Mouse (Mus musculus) kidney, postnatal 36 days (tissue): ENCODE measurements around the gene Prph2.

Experiments used
- DNase-seq, 2 experiments: peaks; one replicate each; pipeline ENCODE4 v3.0.0; 2021 to 2022; ENCODE audit warnings: mixed read lengths in 2 of 2

Prph2 gene

DNA sequence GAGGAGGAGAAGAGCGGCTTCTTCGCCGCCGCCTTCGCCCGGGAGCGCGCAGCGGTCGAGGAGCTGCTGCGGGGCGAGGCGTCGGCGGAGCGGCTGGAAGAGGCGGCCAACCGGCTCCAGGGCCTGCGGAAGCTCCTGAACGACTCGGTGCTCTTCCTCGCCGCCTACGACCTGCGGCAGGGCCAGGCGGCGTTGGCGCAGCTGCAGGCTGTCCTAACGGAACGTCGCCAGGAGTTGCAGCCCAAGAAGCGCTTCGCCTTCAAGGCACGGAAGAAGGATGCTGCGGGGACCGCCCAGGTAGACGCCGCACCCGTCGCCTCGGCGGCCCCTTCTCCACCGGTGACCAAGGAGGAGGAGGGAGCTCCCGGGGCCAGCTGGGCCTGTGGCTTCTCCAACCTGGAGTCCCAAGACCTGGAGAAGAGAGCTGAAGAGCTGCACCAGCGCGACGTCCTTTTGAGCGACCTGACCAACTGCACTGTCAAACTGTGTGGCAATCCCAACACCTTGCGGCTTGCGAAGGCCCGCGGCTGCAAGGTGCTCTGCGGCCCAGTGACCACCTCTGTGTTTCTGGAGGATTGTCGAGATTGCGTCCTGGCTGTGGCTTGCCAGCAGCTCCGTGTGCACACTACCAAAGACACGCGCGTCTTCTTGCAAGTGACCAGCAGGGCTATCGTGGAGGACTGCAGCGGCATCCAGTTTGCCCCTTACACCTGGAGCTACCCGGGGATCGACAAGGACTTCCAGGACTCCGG, 19.2 kb upstream of the Prph2 start:
- peak; percentile 32 to 64 for DNase-seq

DNA sequence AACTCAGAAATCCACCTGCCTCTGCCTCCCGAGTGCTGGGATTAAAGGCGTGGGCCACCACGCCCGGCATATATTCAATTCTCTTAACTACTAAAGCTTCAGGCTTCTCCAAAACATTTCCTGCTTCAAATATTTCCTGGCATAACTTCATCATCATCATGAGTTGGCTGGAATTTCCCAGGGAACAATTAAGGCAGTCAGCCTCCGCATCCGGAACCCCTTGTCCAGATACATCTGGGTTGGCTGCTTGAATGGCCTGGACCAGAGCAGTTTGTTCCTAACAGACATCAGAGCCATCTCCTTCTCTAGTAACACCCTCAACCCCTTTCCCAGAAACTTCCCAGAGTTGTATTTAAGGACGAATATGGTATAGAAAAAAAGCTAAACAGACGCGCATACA, 14.8 kb upstream of the Prph2 start:
- DNase-seq, result peak in 1 of 2 experiments; percentile 65

DNA sequence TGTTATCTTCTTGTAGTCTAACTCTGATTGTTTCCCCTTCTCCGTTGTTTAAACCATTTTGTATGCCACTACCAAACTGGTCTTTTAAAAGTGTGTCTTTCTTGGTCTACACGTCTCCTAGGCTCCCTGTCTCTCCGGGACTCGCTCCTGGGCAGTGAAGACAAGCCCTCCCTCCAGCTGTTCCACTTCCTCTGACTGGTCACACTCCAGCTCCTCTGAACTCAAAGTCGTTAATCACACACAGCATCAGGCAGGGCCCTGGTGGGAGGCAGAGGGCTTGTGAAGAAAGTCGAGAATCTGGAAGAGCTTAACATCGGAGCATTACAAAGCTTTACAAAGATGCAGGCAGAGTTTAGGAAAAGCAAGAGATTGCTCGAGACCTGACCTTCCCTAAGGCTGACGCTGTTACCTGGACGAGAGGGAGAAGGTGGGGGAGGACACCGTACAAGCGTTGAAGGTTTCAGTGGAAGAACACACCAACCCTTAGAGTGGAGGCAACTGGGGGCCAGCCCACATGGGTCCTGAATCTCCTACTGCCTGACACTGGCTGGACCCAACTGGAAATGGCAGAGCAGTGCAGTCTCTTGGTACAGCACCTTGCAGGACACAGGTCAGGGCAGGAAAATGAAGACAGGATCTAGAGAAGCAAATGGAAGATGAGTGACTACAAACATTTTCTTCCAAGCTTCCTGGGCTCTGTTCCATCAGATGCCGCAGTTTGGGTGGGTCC, 12.9 kb upstream of the Prph2 start:
- DNase-seq, result peak; percentile 43 to 62

DNA sequence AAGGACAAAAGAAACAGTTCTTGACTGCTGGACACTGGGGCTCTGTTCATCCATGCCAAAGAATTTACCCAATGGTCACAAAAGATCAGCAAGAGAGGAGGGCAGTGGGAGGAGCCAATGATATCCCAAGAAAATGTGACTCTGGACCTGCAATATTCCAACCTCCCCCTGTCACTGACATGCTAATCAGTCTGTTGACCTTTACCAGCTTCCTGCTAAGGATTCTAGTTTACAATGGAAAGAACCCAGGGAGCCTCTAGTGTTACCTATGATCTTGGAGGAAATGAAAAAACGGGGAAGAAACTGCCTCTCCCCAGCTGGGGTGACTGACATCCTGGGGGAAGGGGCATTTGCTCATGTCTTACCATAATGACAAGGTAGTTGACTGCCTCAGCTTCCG, 9.3 kb upstream of the Prph2 start:
- no peak for DNase-seq

- peak; percentile 81 to 89 for DNase-seq
Observed at GRCm38 (mm10) chr17:46903876-46904490, 6.3 kb upstream of the Prph2 start.

DNA sequence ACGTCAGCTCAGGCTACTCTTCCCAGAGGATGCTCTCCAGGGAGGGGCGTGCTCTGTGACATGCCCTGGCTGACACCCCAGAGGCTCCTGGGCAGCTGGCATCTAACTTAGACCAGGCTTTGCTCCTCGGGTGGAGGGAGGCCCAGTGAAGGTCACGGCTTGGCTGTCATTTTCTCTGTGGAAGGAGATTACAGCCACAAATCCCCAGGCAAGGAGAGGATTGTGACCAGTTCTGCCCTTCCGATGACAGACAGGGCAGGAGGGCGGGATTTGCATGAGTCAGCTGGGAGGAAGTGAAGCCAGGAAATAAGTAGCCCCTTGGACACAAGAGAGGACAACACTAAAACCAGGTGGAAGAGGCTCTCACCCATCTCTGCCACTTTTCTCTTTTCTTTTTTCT, 2.1 kb downstream of the Prph2 start:
- peak in 1 of 2 experiments; percentile 28 for DNase-seq

DNA sequence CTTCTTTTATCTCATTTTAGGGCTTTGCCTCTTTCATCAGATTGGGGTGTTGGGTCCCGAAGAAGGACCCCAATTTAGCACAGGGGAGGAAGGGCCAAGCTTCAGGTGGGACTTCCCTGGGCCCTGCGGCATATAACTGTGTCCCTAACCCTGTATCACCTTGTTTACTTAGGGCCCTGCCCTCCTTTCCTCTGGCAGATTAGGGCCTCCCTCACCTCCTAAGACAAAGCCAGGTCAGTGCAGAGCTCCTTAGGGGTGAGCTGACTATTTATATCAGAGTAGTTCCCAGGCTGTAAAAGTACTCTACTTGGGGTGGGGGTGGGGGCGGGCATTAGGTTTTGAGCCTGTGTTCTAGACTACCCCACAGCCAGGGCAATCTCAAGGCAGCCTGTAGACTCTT, 4.9 kb downstream of the Prph2 start:
- DNase-seq, result no peak

GRCm38 (mm10) chr17:46918951-46919350, 8.7 kb downstream of the Prph2 start:
- DNase-seq, result no peak

DNA sequence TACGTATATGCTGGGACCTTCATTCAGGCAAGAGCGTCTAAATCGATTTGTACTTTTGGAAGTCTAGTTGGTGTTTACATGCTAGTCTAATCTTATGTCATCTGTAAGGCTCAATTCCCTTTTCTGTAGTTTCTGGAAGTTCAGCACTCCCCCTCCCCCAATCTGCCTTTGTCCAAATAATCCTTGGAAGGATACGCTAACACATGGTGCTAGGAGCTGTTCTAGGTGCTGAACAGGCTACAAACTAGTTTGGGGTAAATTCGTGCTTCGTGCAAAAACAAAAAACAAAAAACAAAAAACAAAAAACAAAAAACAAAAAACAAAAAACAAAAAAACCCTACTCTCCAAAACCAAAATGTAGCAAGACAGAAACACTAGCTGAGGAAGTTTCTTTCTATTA, 10.6 kb downstream of the Prph2 start:
- DNase-seq, result peak in 1 of 2 experiments; percentile 27

DNA sequence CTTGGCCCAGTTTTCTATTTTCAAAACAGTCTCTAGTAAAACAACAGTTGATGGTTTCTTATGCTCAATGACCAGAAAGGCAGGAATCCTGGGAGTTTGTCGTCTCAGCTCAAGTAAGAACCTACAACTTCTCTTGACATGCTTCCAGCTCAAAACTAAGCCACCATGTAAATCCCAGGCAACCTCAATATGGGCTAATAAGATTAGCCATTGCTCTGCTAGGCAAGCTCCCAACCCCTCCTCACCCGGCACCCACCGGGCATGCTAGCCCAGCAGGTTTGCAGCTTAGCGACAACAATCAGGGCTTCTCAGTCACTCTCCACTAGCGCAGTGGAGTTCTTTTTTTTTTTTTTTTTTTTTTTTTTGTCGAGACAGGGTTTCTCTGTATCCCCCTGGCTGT, 15.9 kb downstream of the Prph2 start:
- no peak for DNase-seq

DNA sequence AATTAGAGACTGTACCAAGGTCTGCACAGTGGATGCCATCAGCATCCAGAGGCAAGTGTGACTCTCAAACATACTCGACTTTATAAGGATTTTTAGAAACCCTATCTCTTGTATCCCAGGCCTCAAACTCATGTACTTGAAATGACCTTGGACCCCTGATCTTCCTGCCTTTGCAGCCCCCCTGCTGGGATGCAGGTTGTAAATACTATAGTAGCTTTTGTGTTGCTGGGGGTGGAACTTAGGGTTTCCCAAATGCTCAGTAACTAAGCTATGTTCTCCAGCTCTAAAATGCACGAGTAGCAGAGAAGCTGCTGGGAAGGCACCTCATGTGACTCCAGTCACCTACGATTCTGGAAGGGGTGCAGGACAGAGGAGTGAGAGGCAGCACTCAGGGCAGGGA, 16.7 kb downstream of the Prph2 start:
- no peak for DNase-seq

GRCm38 (mm10) chr17:46927781-46928180, 17.5 kb downstream of the Prph2 start:
- DNase-seq, result no peak

GRCm38 (mm10) chr17:46929277-46929676, 19.0 kb downstream of the Prph2 start:
- no peak for DNase-seq

- DNase-seq, result peak; percentile 7 to 26
Observed at GRCm38 (mm10) chr17:46929897-46930296, 19.6 kb downstream of the Prph2 start.

- no peak for DNase-seq
Observed at GRCm38 (mm10) chr17:46932961-46933360, 22.7 kb downstream of the Prph2 start.

- DNase-seq, result peak; percentile 53 to 87
Observed at GRCm38 (mm10) chr17:46933557-46934348, 23.5 kb downstream of the Prph2 start.

DNA sequence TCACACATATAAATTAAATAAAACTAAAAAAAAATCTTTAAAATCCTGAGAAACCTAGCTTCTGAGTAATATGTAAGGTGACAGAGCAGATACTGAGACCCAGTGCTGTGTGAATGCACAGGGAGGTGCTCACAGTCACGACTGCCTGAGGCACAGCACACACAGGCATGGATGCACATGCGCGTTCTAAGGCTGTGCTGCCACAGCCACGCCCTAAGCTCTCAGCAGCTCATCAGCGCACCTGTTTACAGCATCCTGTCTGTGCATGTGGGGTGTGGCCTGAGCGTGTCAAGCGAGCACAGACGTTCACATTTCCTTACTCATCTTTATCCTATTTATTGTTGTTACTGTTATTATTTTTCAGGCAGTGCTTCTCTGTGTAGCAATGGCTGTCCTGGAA, 30.2 kb downstream of the Prph2 start:
- no peak for DNase-seq

- DNase-seq, result no peak
Observed at GRCm38 (mm10) chr17:46942421-46942820, 32.2 kb downstream of the Prph2 start.

- no peak for DNase-seq
Observed at GRCm38 (mm10) chr17:46946276-46946675, 36.0 kb downstream of the Prph2 start.

GRCm38 (mm10) chr17:46958045-46958444, 47.8 kb downstream of the Prph2 start:
- peak in 1 of 2 experiments; percentile 21 for DNase-seq

GRCm38 (mm10) chr17:46960216-46960615, 50.0 kb downstream of the Prph2 start:
- no peak for DNase-seq

- no peak for DNase-seq
Observed at GRCm38 (mm10) chr17:46962153-46962552, 51.9 kb downstream of the Prph2 start.

- DNase-seq, result no peak
Observed at GRCm38 (mm10) chr17:46963186-46963585, 52.9 kb downstream of the Prph2 start.
